Mouse (Mus musculus) liver, embryonic 15.5 days (tissue): ENCODE measurements around the gene Fbxw7. TPM values are rescaled to one million over a fixed set of nuclear protein-coding genes. Genes with fewer than 3 reads are reported as not detected.
"Not testable (repeated sequence)": the region's sequence is repeated elsewhere in the genome, so short reads cannot be mapped to it uniquely, and the experiment has no call there.

Experiments used
- ATAC-seq: fragments of 200-750 bp; cut with Nextera tagmentation; 2 replicates; pipeline ENCODE4 v1.8.0; 2017; ENCODE audit warnings: moderate number of reproducible peaks, mild to moderate bottlenecking, moderate library complexity; ENCODE audit not compliant: insufficient read depth
- H3K27ac ChIP-seq: fragments of 300-500 bp; sonication (generic); replicated peaks from 2 replicates; pipeline ENCODE4 v1.5.1; 2015; ENCODE audit warnings: mild to moderate bottlenecking, inconsistent platforms
- H3K27me3 ChIP-seq: fragments of 300-500 bp; sonication (generic); 2 replicates; pipeline ENCODE4 v1.6.1; 2015; ENCODE audit warnings: mild to moderate bottlenecking, inconsistent platforms
- H3K36me3 ChIP-seq: fragments of 300-500 bp; sonication (generic); replicated peaks from 2 replicates; pipeline ENCODE4 v1.6.1; 2015; ENCODE audit warnings: moderate library complexity, mild to moderate bottlenecking, inconsistent platforms
- H3K4me1 ChIP-seq: fragments of 300-500 bp; sonication (generic); replicated peaks from 2 replicates; pipeline ENCODE4 v1.6.1; 2015; ENCODE audit warnings: inconsistent platforms
- H3K4me2 ChIP-seq: fragments of 300-500 bp; sonication (generic); 2 replicates; pipeline ENCODE4 v1.6.1; 2015; ENCODE audit warnings: moderate library complexity, mild to moderate bottlenecking, inconsistent platforms
- H3K4me3 ChIP-seq: fragments of 300-500 bp; sonication (generic); replicated peaks from 2 replicates; pipeline ENCODE4 v1.5.1; 2015; ENCODE audit warnings: mild to moderate bottlenecking, inconsistent platforms
- H3K9ac ChIP-seq: fragments of 300-500 bp; sonication (generic); 2 replicates; pipeline ENCODE4 v1.6.1; 2015; ENCODE audit warnings: moderate library complexity, mild to moderate bottlenecking, inconsistent platforms
- H3K9me3 ChIP-seq: fragments of 300-500 bp; sonication (generic); replicated peaks from 2 replicates; pipeline ENCODE4 v1.6.1; 2016; ENCODE audit warnings: inconsistent platforms
- WGBS: fragments of 180-500 bp; shearing (Covaris S2); methylation state at CpG from one replicate; pipeline ENCODE4 v1.1.7; 2015; ENCODE audit warnings: mixed read lengths; ENCODE audit not compliant: insufficient replicate concordance; 5-methylcytosine and 5-hydroxymethylcytosine counted together
- polyA plus RNA-seq: library from polyadenylated mRNA; unstranded; fragments of >200 nt; fragmentation: Nextera tagmentation; extraction: Ambion mirVana; gene quantifications from 2 replicates; pipeline ENCODE4 v1.2.1, GENCODE M21; 2015

Fbxw7 gene
- polyA plus RNA-seq, 1 experiment from 2014 or later = 3.0 TPM

DNA sequence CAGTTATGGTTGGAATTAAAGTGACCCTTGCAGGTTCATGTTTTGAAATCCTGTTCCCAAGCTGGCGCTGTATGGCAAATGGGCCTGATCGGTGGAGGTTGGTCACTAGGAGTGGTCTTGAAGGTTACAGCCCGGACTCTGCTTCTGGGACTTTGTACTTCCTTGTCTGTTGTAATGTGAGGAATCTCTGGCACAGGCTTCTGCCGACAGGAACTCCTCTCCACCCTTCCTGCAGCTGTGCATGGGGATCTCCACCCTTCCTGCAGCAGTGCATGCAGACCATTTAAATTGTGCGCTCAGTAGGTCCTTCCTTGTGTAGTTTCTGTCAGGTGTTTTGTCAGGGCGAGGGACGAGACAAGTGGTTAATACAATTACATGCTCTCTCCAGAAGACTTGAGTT is 37.8 kb downstream of the Fbxw7 start:
- H3K27ac ChIP-seq = no peak overlapping the region
- H3K36me3 ChIP-seq = no peaks in the 10 kb centered on the region
- H3K4me3 ChIP-seq = no peak overlapping the region
- no peak overlapping the region for H3K4me2 ChIP-seq
- H3K4me1 ChIP-seq = peaks cover 30% of the 10 kb centered on the region
- H3K9ac ChIP-seq = no peak overlapping the region
- H3K9me3 ChIP-seq = no peaks in the 10 kb centered on the region
- 0 out of 2 replicates have a peak, but pooled peaks have one; percentile 9 for ATAC-seq
- WGBS = 42% methylated on average over 7 of the region's 7 CpGs
- H3K27me3 ChIP-seq = no peaks in the 10 kb centered on the region

DNA sequence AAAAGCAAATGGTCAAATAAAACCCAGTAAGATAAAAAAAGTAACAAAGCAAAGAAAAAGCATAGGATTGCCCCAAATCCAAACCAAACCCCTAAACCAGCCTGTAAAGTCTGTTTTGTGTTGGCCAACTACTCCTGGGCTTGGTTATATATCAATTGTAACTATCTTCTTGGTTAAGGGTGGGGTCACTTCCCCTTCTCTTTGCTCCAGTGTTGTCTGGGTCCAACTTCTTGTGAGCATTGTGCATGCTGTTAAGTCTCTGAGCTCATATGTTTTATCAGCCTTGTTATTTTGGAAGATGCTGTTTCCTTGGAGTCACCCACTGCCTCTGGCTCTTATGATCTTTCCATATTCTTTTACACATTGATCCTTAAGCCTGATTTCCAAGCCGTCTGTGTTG is 39.4 kb downstream of the Fbxw7 start:
- 55% methylated on average over 1 of the region's 1 CpGs for WGBS
- H3K9ac ChIP-seq = no peak overlapping the region
- no peak overlapping the region for H3K4me3 ChIP-seq
- no peak overlapping the region for H3K27ac ChIP-seq
- H3K27me3 ChIP-seq = no peaks in the 10 kb centered on the region
- no peak overlapping the region for H3K4me2 ChIP-seq
- H3K9me3 ChIP-seq = no peaks in the 10 kb centered on the region
- H3K36me3 ChIP-seq = no peaks in the 10 kb centered on the region
- H3K4me1 ChIP-seq = peaks cover 31% of the 10 kb centered on the region
- no peak for ATAC-seq

DNA sequence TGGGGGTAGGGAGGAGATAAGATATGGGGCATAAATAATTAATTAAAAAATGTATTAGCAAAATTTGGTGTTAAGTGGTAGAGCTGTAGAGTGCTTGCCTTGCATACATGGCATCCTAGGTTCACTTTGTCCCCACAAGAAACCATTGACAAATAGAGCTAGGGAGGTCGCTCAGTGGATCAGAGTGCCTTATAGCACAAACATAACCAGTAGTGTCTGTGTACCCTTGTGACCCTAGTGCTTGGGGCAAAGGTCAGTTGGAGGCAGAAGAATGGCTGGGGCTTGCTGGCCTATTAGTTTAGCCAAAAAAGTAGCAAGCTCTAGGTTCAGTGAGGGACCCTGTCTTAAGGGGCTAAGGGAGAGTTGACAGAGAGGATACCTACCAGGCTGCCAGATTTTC is 45.6 kb downstream of the Fbxw7 start:
- H3K27ac ChIP-seq = no peak overlapping the region
- H3K27me3 ChIP-seq = no peaks in the 10 kb centered on the region
- H3K4me1 ChIP-seq = peaks cover 15% of the 10 kb centered on the region
- no peak overlapping the region for H3K9ac ChIP-seq
- H3K4me2 ChIP-seq = no peak overlapping the region
- no peaks in the 10 kb centered on the region for H3K9me3 ChIP-seq
- H3K36me3 ChIP-seq = 0 out of 2 replicates have a peak, but pooled peaks cover 7% of the 10 kb centered on the region
- 62% methylated on average over 1 of the region's 1 CpGs for WGBS
- ATAC-seq = peak; percentile 54; the same call in 1 of the 2 replicates
- H3K4me3 ChIP-seq = no peak overlapping the region

- H3K9me3 ChIP-seq, H3K9ac ChIP-seq, ATAC-seq, H3K36me3 ChIP-seq, H3K27ac ChIP-seq, H3K4me2 ChIP-seq, H3K27me3 ChIP-seq, H3K4me3 ChIP-seq: not testable (repeated sequence)
- H3K4me1 ChIP-seq = peaks cover 15% of the 10 kb centered on the region
- WGBS = 58% methylated on average over 3 of the region's 3 CpGs
These were observed 46.7 kb downstream of the Fbxw7 start for GRCm38 (mm10) chr3:84861817-84862216.

- H3K4me1 ChIP-seq = peaks cover 15% of the 10 kb centered on the region
- no peak overlapping the region for H3K4me2 ChIP-seq
- 64% methylated on average over 3 of the region's 3 CpGs for WGBS
- H3K27me3 ChIP-seq = no peaks in the 10 kb centered on the region
- no peak overlapping the region for H3K4me3 ChIP-seq
- 0 out of 2 replicates have a peak, but pooled peaks cover 7% of the 10 kb centered on the region for H3K36me3 ChIP-seq
- no peak for ATAC-seq
- no peak overlapping the region for H3K27ac ChIP-seq
- no peaks in the 10 kb centered on the region for H3K9me3 ChIP-seq
- no peak overlapping the region for H3K9ac ChIP-seq
These were observed 50.6 kb downstream of the Fbxw7 start for GRCm38 (mm10) chr3:84865684-84866083.

DNA sequence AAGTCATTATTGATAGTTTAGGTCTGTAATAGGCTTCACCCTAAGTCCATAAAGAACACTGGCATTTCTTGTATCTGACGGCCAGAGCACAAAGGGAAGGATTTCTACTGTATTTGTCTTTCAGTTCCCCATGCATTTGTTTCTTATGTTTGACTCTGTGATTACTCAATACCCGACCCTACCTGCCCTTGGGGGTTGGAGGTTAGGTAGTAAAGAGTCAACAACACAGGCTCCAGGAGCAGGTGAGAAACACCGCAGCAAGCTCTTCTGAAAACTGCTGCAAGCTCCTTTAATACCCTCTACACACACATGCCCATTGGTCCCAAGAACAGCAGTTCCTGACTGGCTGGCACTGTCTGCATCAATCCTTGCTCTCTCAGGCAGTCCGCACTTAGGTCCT is 51.8 kb downstream of the Fbxw7 start:
- WGBS = 66% methylated on average over 4 of the region's 4 CpGs
- peak; percentile 28; the same call in 1 of the 2 replicates for ATAC-seq

DNA sequence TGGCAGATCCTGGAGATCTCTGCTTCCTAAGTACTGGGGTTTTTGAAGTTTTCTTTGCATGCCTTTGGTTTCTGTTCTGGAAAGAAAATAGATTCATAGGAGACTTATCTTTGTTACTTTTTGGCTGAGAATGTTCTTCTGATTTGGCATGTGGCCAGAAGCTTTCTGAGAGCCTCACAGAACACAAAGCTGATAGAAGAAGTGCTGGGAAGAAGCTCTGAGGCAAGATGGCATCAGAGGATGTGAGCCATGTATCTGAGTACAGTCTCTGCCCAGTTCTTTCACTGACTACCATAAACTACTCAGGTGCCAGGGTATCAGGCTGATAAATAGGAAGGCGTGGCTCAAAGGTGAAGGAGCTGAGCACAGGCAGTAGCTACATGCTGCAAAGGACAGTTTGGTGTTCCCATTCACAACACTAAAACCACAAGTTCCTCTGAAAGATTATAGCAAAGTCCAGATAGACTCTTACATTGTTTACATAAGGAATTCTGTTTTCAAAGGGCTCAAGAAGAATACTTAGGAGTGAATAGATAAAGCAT is 52.4 kb downstream of the Fbxw7 start:
- Histone ChIP-seq H3K27ac (no peak overlapping the region), H3K9ac (no peak overlapping the region), H3K36me3 (0 out of 2 replicates have a peak, but pooled peaks cover 7% of the 10 kb centered on the region), H3K4me2 (no peak overlapping the region), H3K9me3 (no peaks in the 10 kb centered on the region), H3K27me3 (no peaks in the 10 kb centered on the region), H3K4me1 (peaks cover 13% of the 10 kb centered on the region), H3K4me3 (no peak overlapping the region)
- no peak for ATAC-seq
- WGBS = 47% methylated on average over 1 of the region's 1 CpGs

More for the DNA sequence above, 51.8 kb downstream of the Fbxw7 start:
- no peak overlapping the region for H3K9ac ChIP-seq
- H3K4me1 ChIP-seq = peaks cover 13% of the 10 kb centered on the region
- H3K27ac ChIP-seq = no peak overlapping the region
- 0 out of 2 replicates have a peak, but pooled peaks cover 7% of the 10 kb centered on the region for H3K36me3 ChIP-seq
- no peaks in the 10 kb centered on the region for H3K27me3 ChIP-seq
- H3K4me3 ChIP-seq = no peak overlapping the region
- no peak overlapping the region for H3K4me2 ChIP-seq
- no peaks in the 10 kb centered on the region for H3K9me3 ChIP-seq

DNA sequence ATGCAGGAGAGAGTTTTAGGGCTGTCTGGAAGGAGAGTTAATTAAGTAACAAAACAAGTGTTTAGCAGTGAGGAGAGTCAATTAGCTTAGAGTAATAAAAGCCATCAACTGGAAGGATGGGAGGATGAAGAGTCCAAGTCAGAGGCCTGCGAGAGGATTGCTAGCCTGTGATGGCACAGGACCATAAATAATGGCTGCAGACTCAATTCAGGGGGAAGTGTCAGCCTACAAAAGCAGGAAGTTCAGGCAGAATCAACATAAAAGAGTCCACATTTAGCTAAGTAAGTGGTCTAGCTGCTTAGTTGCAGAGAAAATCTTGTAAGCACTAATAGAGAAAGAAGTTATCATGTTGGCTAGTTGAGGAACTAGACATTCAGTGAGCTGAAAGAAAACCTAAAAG is 52.9 kb downstream of the Fbxw7 start:
- Histone ChIP-seq H3K9ac (no peak overlapping the region), H3K27ac (no peak overlapping the region), H3K27me3 (no peaks in the 10 kb centered on the region), H3K9me3 (no peaks in the 10 kb centered on the region), H3K36me3 (0 out of 2 replicates have a peak, but pooled peaks cover 7% of the 10 kb centered on the region), H3K4me2 (no peak overlapping the region), H3K4me1 (peaks cover 13% of the 10 kb centered on the region), H3K4me3 (no peak overlapping the region)
- ATAC-seq = no peak
- WGBS = 43% methylated on average over 1 of the region's 1 CpGs

DNA sequence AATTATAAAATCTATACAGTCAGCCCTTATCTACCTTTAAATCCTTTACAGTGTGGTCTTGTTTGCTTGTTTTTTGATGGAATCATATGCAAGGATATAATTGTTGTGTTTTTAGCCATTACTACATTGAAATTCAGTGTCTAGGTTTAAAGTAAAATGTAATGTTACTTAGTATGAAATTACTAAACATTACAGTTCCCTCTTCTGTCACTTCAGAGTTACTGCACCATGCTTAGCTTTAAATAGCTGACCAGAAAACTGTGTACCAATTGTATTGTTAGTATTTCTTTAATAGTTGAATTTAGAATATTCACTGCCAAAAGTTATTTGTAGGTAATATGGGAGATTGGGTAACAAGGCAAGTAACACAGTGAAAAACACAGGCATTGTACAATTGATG is 55.1 kb downstream of the Fbxw7 start:
- H3K36me3 ChIP-seq = no peaks in the 10 kb centered on the region
- H3K27me3 ChIP-seq = no peaks in the 10 kb centered on the region
- H3K27ac ChIP-seq = no peak overlapping the region
- H3K4me1 ChIP-seq = peaks cover 13% of the 10 kb centered on the region
- ATAC-seq = no peak
- no peak overlapping the region for H3K4me2 ChIP-seq
- H3K9me3 ChIP-seq = no peaks in the 10 kb centered on the region
- no peak overlapping the region for H3K4me3 ChIP-seq
- no peak overlapping the region for H3K9ac ChIP-seq

- H3K27me3 ChIP-seq = no peaks in the 10 kb centered on the region
- H3K4me3 ChIP-seq = no peak overlapping the region
- no peak overlapping the region for H3K4me2 ChIP-seq
- no peaks in the 10 kb centered on the region for H3K9me3 ChIP-seq
- WGBS = 74% methylated on average over 9 of the region's 9 CpGs
- no peak for ATAC-seq
- H3K36me3 ChIP-seq = no peaks in the 10 kb centered on the region
- H3K4me1 ChIP-seq = no peaks in the 10 kb centered on the region
- no peak overlapping the region for H3K27ac ChIP-seq
- H3K9ac ChIP-seq = no peak overlapping the region
These were observed 60.2 kb downstream of the Fbxw7 start for GRCm38 (mm10) chr3:84875306-84875705.

DNA sequence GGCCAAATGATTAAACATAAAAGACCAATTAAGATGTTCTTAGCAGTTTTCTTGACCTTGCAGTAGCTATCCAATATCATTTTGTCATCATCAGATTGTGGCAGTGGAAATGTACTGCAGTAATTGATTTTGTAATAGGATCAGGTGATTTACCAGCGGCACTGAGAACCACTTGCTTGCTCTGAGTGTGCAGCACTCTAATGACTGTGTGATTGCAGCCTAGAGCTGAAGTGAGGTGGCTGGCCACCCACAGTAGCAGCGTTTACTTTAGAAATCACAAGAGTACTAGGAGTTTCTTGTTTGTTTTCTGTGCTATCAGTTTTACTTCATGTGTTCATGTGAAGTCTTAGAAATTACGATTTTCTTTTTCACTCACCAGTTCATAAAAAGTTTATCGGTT is 61.1 kb downstream of the Fbxw7 start:
- Histone ChIP-seq H3K27me3 (no peaks in the 10 kb centered on the region), H3K36me3 (no peaks in the 10 kb centered on the region), H3K27ac (no peak overlapping the region), H3K9me3 (no peaks in the 10 kb centered on the region), H3K4me1 (no peaks in the 10 kb centered on the region), H3K4me3 (no peak overlapping the region), H3K9ac (no peak overlapping the region), H3K4me2 (no peak overlapping the region)
- WGBS = 73% methylated on average over 4 of the region's 4 CpGs
- ATAC-seq = no peak
